Mouse (Mus musculus): ENCODE results near the gene Lonp2. TPM values are rescaled to one million over a fixed set of nuclear protein-coding genes. Genes with fewer than 3 reads are reported as not detected.

Gene Lonp2
- total RNA-seq (2015) (37.1 and 47.0 TPM in 2 replicates), total RNA-seq (2017) (47.7 and 51.4 TPM in 2 replicates)

- peak; percentile 96 for ATAC-seq (replicated peaks; ENCODE audit: poor library complexity)
Observed at GRCm38 (mm10) chr8:86623911-86624731, at the start of gene Lonp2. Gene Lonp2, plus strand, starts transcription at chr8:86624043.

DNA sequence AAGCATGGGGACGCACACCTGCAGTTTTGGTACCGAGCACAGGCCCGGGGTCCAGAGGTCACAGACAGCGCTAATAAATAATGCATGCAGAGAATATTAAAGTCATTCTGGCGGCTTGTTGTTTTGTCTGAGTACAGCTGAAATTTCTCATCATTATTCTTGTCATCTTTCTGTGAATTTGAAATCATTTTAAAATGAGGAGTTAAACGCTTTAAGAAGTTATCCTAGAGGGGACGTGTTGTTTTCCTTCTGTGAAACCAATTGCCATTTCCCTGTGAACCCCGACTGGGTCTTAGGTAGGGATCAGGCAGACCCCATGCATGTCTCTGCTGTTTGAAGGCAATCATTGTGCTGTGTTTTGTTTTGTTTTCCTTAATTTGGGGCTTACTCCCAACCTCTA is 46.3 kb upstream of the Lonp2 start:
- ATAC-seq (replicated peaks; ENCODE audit: poor library complexity) = no peak

DNA sequence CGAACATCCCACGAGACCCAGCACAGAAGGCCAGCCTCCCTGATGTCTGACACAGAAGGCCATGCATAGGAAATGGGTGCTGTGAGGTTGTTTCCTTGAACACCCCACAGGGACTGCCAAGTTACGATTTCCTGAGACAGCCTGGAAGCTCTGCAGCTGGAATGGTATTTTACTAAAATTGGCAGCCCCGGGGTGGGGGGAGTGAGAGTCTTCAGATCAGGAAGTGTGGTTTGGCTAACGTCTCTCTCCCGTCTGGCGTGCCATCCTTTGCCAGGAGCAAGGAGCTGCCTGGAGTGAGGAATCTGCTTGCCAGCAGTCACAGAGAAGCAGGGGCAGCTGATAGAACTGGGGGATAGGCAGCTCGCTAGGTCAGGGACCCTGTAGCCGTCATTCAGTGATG is 45.8 kb upstream of the Lonp2 start:
- ATAC-seq (replicated peaks; ENCODE audit: poor library complexity) = 0 out of 2 replicates have a peak, but pooled peaks have one; percentile 20

- ATAC-seq (replicated peaks; ENCODE audit: poor library complexity) = no peak
Observed at GRCm38 (mm10) chr8:86578693-86579092, 45.1 kb upstream of the Lonp2 start.

GRCm38 (mm10) chr8:86580458-86580857 is 43.4 kb upstream of the Lonp2 start, which contains the start of gene Abcc12:
Gene Abcc12, minus strand, starts transcription at chr8:86580686.
- ATAC-seq (replicated peaks; ENCODE audit: poor library complexity) = no peak

DNA sequence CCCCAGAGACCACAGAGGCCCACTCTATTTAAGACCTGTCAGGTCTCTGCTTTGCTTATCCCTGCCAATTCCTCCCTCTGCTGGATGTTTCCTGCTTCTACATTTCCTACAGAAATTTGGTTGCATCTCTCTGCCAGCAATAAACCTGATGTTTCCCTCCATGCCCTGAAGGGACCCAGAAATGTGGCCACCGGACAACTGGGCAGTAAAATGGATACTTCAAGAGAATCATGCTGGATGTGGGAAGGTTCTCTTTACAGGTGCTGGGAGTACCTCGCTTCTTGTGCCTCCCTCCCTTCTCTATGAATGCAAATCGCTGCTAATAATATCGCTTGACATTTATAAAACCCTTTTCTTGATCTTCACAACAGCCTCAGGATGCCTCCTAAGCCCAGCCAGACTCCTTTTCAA is 41.9 kb upstream of the Lonp2 start:
- ATAC-seq (replicated peaks; ENCODE audit: poor library complexity) = no peak

GRCm38 (mm10) chr8:86585118-86585517 is 38.7 kb upstream of the Lonp2 start:
- peak; percentile 92 for ATAC-seq (replicated peaks; ENCODE audit: poor library complexity)

DNA sequence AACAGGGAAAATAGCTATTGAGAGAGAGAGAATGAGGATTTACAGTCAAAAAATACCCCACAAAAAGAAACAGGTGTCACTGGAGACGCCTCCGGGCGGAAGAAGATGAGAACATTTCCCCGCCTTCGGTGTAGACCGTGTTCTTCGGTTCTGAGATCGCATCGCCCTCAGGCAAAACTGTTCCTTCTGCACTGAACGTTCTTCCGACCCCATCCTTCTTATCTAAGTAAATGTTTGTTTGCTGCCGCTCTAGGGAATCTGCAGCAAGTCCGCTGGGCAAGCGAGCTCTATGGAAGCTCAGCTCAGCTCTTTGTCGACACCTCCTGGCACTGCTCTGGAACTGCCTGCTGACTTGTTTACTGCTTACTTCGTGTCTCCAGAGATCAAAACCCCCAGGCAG is 38.3 kb upstream of the Lonp2 start:
- ATAC-seq (replicated peaks; ENCODE audit: poor library complexity) = peak; percentile 93

GRCm38 (mm10) chr8:86586058-86586457 is 37.8 kb upstream of the Lonp2 start:
- no peak for ATAC-seq (replicated peaks; ENCODE audit: poor library complexity)

DNA sequence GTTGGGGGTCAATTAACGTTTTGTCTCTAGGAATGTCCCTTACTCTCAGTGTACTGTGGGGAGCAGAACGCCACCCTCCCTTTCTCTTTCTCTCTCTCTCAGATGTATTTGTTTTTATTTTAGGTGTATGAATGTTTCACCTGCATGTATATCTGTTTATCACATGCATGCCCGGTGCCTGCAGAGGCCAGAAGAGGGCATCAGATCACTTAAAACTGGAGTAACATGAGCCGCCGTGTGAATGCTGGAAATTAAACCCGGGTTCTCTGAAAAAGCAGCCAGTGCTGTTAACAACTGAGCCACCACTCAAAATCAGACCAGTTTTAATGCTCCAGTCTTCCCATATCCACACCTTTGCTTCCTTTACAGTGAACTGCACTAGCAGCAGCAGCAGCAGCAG is 37.2 kb upstream of the Lonp2 start:
- no peak for ATAC-seq (replicated peaks; ENCODE audit: poor library complexity)

GRCm38 (mm10) chr8:86588338-86588737 is 35.5 kb upstream of the Lonp2 start:
- no peak for ATAC-seq (replicated peaks; ENCODE audit: poor library complexity)

GRCm38 (mm10) chr8:86593099-86593498 is 30.7 kb upstream of the Lonp2 start:
- ATAC-seq (replicated peaks; ENCODE audit: poor library complexity) = no peak

GRCm38 (mm10) chr8:86594159-86594796 is 29.6 kb upstream of the Lonp2 start:
- ATAC-seq (replicated peaks; ENCODE audit: poor library complexity) = no peak

DNA sequence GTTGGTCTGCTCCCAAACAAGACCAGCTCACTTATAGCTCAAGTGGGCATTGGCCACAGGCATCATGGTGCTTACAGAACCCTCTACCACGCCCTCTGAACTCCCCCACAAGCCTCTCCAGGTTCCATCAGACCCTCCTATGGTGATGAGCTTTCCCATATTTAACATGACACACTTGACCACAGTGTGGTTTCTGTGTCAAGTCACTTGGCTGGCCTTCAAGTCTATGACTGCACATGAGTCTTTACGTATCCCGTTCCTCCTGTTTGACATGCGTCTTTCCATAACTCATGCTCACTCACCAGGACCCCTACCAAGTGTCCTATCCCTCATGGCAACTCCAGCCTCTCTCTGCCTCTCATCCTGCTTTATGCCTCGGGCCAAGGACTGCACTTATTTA is 28.2 kb upstream of the Lonp2 start:
- no peak for ATAC-seq (replicated peaks; ENCODE audit: poor library complexity)

DNA sequence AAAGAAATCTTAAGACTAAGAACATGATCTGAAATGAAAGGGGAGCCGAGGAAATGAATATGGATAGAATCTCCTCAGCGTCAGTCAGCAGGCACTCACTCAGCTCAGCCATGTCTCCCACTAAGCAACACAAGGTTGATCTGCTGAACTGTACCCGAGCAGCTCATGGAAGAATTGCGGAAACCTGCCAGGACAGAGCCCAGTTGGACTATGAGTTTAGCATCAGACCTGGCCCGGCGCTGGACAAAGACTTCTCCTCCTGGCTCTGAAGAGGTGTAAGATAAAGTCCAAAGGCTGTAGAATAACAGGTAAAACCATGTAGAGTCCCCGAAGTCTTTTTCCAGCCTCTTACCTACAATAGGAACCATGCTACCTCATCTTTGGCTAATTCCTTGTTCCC is 26.2 kb upstream of the Lonp2 start:
- no peak for ATAC-seq (replicated peaks; ENCODE audit: poor library complexity)

DNA sequence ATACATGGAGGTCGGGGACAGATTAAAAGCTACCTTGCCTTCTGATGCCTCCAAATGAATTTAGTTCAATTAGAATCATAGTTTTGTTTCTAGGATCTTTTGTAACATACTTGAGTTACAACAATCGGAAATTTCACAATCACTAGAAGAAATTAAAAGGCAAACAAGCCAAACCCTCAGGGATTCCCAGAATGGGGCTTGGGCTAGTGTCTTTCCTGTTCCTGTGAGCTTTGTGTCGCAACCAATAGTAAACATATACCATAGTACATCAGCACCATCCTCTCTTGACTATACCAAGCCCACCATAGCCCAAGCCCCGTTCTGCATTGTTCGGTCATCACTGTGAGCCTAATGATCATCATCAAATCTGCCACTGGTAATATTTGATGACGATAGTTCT is 24.5 kb upstream of the Lonp2 start:
- ATAC-seq (replicated peaks; ENCODE audit: poor library complexity) = peak; percentile 56

DNA sequence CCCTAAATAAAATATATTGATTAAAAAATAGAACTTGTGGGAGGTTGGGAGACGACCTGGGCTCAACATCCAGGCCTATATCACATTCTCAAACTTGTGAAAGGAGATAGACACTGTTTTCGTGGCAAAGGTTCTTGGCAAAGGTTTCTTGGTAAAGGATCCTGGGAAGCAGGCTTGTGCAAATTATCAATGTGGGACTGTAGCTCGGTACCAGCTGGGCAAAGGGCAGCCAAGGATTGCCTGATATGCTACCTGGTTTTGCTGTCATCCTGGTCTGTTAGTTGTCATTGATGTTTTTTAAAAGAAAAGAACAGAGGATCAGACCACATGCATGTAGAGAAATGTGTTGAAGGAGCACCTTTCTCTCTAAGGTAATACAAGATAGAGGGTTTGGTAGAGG is 23.5 kb upstream of the Lonp2 start:
- ATAC-seq (replicated peaks; ENCODE audit: poor library complexity) = no peak

- ATAC-seq (replicated peaks; ENCODE audit: poor library complexity) = no peak
Observed at GRCm38 (mm10) chr8:86603174-86603573, 20.7 kb upstream of the Lonp2 start.

DNA sequence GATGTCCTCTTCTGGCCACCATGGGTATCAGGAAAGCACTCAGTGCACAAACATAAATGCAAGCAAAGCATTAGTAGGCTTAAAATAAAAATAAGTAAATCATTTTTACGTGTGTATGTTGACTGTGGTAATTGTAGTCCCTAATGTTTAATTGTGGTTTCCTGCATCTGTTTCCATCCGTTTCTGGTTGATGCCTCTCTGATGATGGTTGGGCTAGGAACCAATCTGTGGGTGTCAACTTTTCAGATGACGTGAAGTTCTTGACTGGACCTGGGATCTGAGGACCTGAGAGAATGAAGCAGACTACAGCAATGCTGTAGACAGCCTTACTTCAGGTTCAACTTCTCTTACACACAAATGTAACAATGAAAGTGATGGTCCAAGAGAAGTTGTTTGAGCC is 19.2 kb upstream of the Lonp2 start:
- ATAC-seq (replicated peaks; ENCODE audit: poor library complexity) = no peak

- no peak for ATAC-seq (replicated peaks; ENCODE audit: poor library complexity)
Observed at GRCm38 (mm10) chr8:86613798-86614197, 10.0 kb upstream of the Lonp2 start.

- ATAC-seq (replicated peaks; ENCODE audit: poor library complexity) = peak; percentile 54
Observed at GRCm38 (mm10) chr8:86615095-86615769, 8.6 kb upstream of the Lonp2 start.
